Mouse (Mus musculus) embryo, embryonic 9.5 days (tissue): ENCODE results near the gene Abhd15.

Experiments used
- DNase-seq: peaks from one replicate; pipeline ENCODE4 v3.0.0-alpha.2; 2017; ENCODE audit errors: extremely low spot score

Abhd15 gene

GRCm38 (mm10) chr11:77493512-77494343 lies 21.2 kb upstream of the Abhd15 start, which contains the start of gene Git1:
Git1 (plus strand) TSS chr11:77493562.
- DNase-seq, result peak; percentile 50

- no peak for DNase-seq
Measured at GRCm38 (mm10) chr11:77494344-77494676, 20.6 kb upstream of the Abhd15 start.

GRCm38 (mm10) chr11:77494782-77495181 lies 20.1 kb upstream of the Abhd15 start:
- no peak for DNase-seq

GRCm38 (mm10) chr11:77495507-77495906 lies 19.4 kb upstream of the Abhd15 start:
- no peak for DNase-seq

GRCm38 (mm10) chr11:77497341-77497756 lies 17.6 kb upstream of the Abhd15 start:
- DNase-seq, result peak; percentile 91

GRCm38 (mm10) chr11:77497851-77498250 lies 17.1 kb upstream of the Abhd15 start:
- DNase-seq, result no peak

GRCm38 (mm10) chr11:77498261-77499139 lies 16.4 kb upstream of the Abhd15 start:
- DNase-seq, result peak; percentile 63

GRCm38 (mm10) chr11:77499354-77499753 lies 15.6 kb upstream of the Abhd15 start:
- DNase-seq, result no peak

GRCm38 (mm10) chr11:77500361-77501325 lies 14.3 kb upstream of the Abhd15 start:
- no peak for DNase-seq

GRCm38 (mm10) chr11:77501392-77501791 lies 13.5 kb upstream of the Abhd15 start:
- peak; percentile 56 for DNase-seq

- no peak for DNase-seq
Measured at GRCm38 (mm10) chr11:77501971-77502370, 12.9 kb upstream of the Abhd15 start.

- no peak for DNase-seq
Measured at GRCm38 (mm10) chr11:77502481-77502880, 12.4 kb upstream of the Abhd15 start.

- DNase-seq, result no peak
Measured at GRCm38 (mm10) chr11:77503511-77503910, 11.4 kb upstream of the Abhd15 start.

GRCm38 (mm10) chr11:77504377-77504776 lies 10.5 kb upstream of the Abhd15 start:
- DNase-seq, result no peak

- no peak for DNase-seq
Measured at GRCm38 (mm10) chr11:77505291-77505980, 9.5 kb upstream of the Abhd15 start.

- DNase-seq, result no peak
Measured at GRCm38 (mm10) chr11:77506273-77506672, 8.6 kb upstream of the Abhd15 start.

- DNase-seq, result no peak
Measured at GRCm38 (mm10) chr11:77506941-77507340, 8.0 kb upstream of the Abhd15 start.

GRCm38 (mm10) chr11:77507426-77507825 lies 7.5 kb upstream of the Abhd15 start:
- DNase-seq, result no peak

- peak; percentile 85 for DNase-seq
Measured at GRCm38 (mm10) chr11:77508068-77509021, 6.6 kb upstream of the Abhd15 start.

GRCm38 (mm10) chr11:77511336-77511735 lies 3.6 kb upstream of the Abhd15 start:
- no peak for DNase-seq
